Comparison of ENCODE assay signal across 23 mouse cellular contexts in the genomic region with DNA sequence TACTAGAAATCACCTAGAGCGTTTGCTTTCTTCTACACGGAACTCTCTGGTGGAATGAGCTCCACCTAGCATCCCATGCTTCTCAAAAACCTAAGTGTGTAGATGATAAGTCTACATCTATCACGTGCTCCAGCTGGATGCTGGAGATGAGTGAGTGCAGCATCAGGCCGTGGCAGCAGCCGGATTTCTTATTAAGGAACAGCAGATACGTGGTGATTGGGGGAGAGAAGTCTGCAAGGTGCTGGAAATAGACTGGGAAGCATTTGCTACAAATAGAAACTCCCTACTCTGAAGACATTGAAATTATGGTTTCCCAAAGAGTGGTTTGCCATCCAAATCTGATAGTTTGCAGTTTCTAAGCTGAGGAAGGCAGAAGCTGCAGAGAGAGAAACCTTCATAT.
DNase-seq lines count a peak whose midpoint lies in the region; ATAC-seq and TF ChIP-seq lines count a peak whose summit lies in the region.
"Had no signal": no experiment of that assay in that cellular context is flagged by ENCODE, and none has a peak within 500 bp of the region (broad histone marks: within the 10 kb centered on the region; RNA-seq: fewer than 3 reads in every experiment).

No protein-coding gene starts in this region.

- ATAC-seq in forebrain, postnatal 0 days = peak; percentile 60
- no peak for ATAC-seq in forebrain, embryonic 12.5 days (ENCODE audit: low FRiP score)
- ATAC-seq in hindbrain, embryonic 11.5 days (ENCODE audit: low FRiP score) = no peak
- ATAC-seq: CD4-positive, CD25-positive, alpha-beta regulatory T cell, adult 4 months; forebrain, embryonic 13.5 days; hindbrain, postnatal 0 days had no signal

- no peak overlapping the region for H3K4me3 ChIP-seq in forebrain, postnatal 0 days (ENCODE audit: low read depth, low read length)
- H3K4me3 ChIP-seq in forebrain, embryonic 12.5 days (replicated peaks) = no peak overlapping the region
- H3K4me3 ChIP-seq in left cerebral cortex, adult 2 months = no peak overlapping the region
- H3K4me3 ChIP-seq in hindbrain, embryonic 11.5 days (ENCODE audit: low read depth, low read length) = no peak overlapping the region
- H3K4me3 ChIP-seq in gastrocnemius, adult 2 months = no peak overlapping the region
- H3K4me3 ChIP-seq: embryonic facial prominence, embryonic 13.5 days; forebrain, embryonic 13.5 days; heart, embryonic 13.5 days; hindbrain, embryonic 13.5 days had no signal

- H3K27ac ChIP-seq in forebrain, postnatal 0 days (ENCODE audit: low read depth, low read length) = no peak overlapping the region
- H3K27ac ChIP-seq in forebrain, embryonic 12.5 days = no peak overlapping the region
- peak overlapping the region; percentile 24; the same call in 1 of the 2 replicates for H3K27ac ChIP-seq in left cerebral cortex, adult 2 months
- no peak overlapping the region for H3K27ac ChIP-seq in hindbrain, embryonic 11.5 days (ENCODE audit: low read depth, low read length)
- H3K27ac ChIP-seq in gastrocnemius, adult 2 months = no peak overlapping the region
- H3K27ac ChIP-seq: embryonic facial prominence, embryonic 13.5 days; forebrain, embryonic 13.5 days; heart, embryonic 13.5 days; hindbrain, embryonic 13.5 days; hindbrain, postnatal 0 days had no signal

- no peak overlapping the region for H3K9ac ChIP-seq in forebrain, postnatal 0 days
- H3K9ac ChIP-seq in forebrain, embryonic 12.5 days = no peak overlapping the region
- H3K9ac ChIP-seq in hindbrain, embryonic 11.5 days (ENCODE audit: low read depth, low read length) = no peak overlapping the region
- H3K9ac ChIP-seq: embryonic facial prominence, embryonic 13.5 days; forebrain, embryonic 13.5 days; heart, embryonic 13.5 days; hindbrain, embryonic 13.5 days had no signal

- WGBS in forebrain, postnatal 0 days = 74% methylated on average over 6 of the region's 6 CpGs
- WGBS in forebrain, embryonic 12.5 days = 84% methylated on average over 6 of the region's 6 CpGs
- WGBS in hindbrain, embryonic 11.5 days = 90% methylated on average over 6 of the region's 6 CpGs

- no peak overlapping the region for H3K4me2 ChIP-seq in forebrain, postnatal 0 days (ENCODE audit: low read depth)
- no peak overlapping the region for H3K4me2 ChIP-seq in forebrain, embryonic 12.5 days
- no peak overlapping the region for H3K4me2 ChIP-seq in hindbrain, embryonic 11.5 days (replicated peaks; ENCODE audit: low read depth, low read length)
- H3K4me2 ChIP-seq: embryonic facial prominence, embryonic 13.5 days; forebrain, embryonic 13.5 days; heart, embryonic 13.5 days; hindbrain, embryonic 13.5 days had no signal

- no peaks in the 10 kb centered on the region for H3K9me3 ChIP-seq in forebrain, postnatal 0 days (ENCODE audit: low read length)
- no peaks in the 10 kb centered on the region for H3K9me3 ChIP-seq in forebrain, embryonic 12.5 days
- no peaks in the 10 kb centered on the region for H3K9me3 ChIP-seq in hindbrain, embryonic 11.5 days (ENCODE audit: control insufficient read depth, low read length)
- H3K9me3 ChIP-seq: embryonic facial prominence, embryonic 13.5 days; forebrain, embryonic 13.5 days; heart, embryonic 13.5 days; hindbrain, embryonic 13.5 days had no signal

- intact Hi-C loops in left cerebral cortex, adult 2 months (cut with DNase I) = loop anchor here (5.0 kb wide), 1 partner anchor 207 kb away; no protein-coding TSS in a partner anchor
- intact Hi-C loops in gastrocnemius, adult 2 months (cut with DNase I) = no loop called here

- H3K4me1 ChIP-seq in forebrain, postnatal 0 days (ENCODE audit: insufficient read depth) = no peaks in the 10 kb centered on the region
- no peaks in the 10 kb centered on the region for H3K4me1 ChIP-seq in forebrain, embryonic 12.5 days
- H3K4me1 ChIP-seq in hindbrain, embryonic 11.5 days (replicated peaks; ENCODE audit: control insufficient read depth, insufficient read depth, low read length) = no peaks in the 10 kb centered on the region
- H3K4me1 ChIP-seq: embryonic facial prominence, embryonic 13.5 days; hindbrain, embryonic 13.5 days had no signal

- H3K27me3 ChIP-seq in forebrain, postnatal 0 days (ENCODE audit: insufficient read depth, low read length) = no peaks in the 10 kb centered on the region
- H3K27me3 ChIP-seq in forebrain, embryonic 12.5 days = no peaks in the 10 kb centered on the region
- no peaks in the 10 kb centered on the region for H3K27me3 ChIP-seq in hindbrain, embryonic 11.5 days (ENCODE audit: control insufficient read depth, insufficient read depth, low read length)
- H3K27me3 ChIP-seq: embryonic facial prominence, embryonic 13.5 days; forebrain, embryonic 13.5 days; heart, embryonic 13.5 days; hindbrain, embryonic 13.5 days had no signal

- no peak for TF ChIP-seq CTCF in forebrain, postnatal 0 days (IDR thresholded peaks at IDR 0.05; ENCODE audit: low read depth)
- TF ChIP-seq CTCF in left cerebral cortex, adult 2 months (IDR thresholded peaks at IDR 0.05) = no peak
- TF ChIP-seq CTCF in gastrocnemius, adult 2 months (IDR thresholded peaks at IDR 0.05) = no peak

- H3K36me3 ChIP-seq in forebrain, postnatal 0 days (ENCODE audit: insufficient read depth) = no peaks in the 10 kb centered on the region
- H3K36me3 ChIP-seq in forebrain, embryonic 12.5 days (replicated peaks) = no peaks in the 10 kb centered on the region
- no peaks in the 10 kb centered on the region for H3K36me3 ChIP-seq in hindbrain, embryonic 11.5 days (ENCODE audit: control insufficient read depth, insufficient read depth, low read length)
- H3K36me3 ChIP-seq: embryonic facial prominence, embryonic 13.5 days; G1E; heart, embryonic 13.5 days; hindbrain, embryonic 13.5 days had no signal

- peak; percentile 27 for DNase-seq in forebrain, postnatal 0 days
- no peak for DNase-seq in left cerebral cortex, adult 2 months (ENCODE audit: extremely low spot score in 1 of 2, low spot score in 2 of 2)
- no peak for DNase-seq in left cerebral cortex, adult 18-20 months (ENCODE audit: low spot score in 2 of 2)
- DNase-seq in frontal cortex, adult 2 months (ENCODE audit: extremely low spot score in 1 of 2, low spot score in 1 of 2) = peak; percentile 50 to 58
- DNase-seq in right cerebral cortex, postnatal 14 days = peak; percentile 24
- DNase-seq in hindbrain, embryonic 11.5 days (ENCODE audit: low spot score) = no peak
- no peak for DNase-seq in gastrocnemius, adult 2 months
- DNase-seq: adrenal gland, adult 8-10 months; adrenal gland, postnatal 36 days; B cell, adult 2 months; cerebellum, adult 18-20 months; cerebellum, adult 9-11 months; cerebellum, postnatal 36 days; gastrocnemius, postnatal 25 days; heart, postnatal 4 days had no signal

Comparison
In these comparisons a context has a peak if more than half of its experiments do, and no peak if none do; other contexts are left out.
1. DNase-seq: peak in forebrain, postnatal 0 days (single experiment), frontal cortex, adult 2 months (2 of 2) and right cerebral cortex, postnatal 14 days (single experiment); none in left cerebral cortex, adult 2 months (0 of 2), left cerebral cortex, adult 18-20 months (0 of 2), hindbrain, embryonic 11.5 days (single experiment) and gastrocnemius, adult 2 months (single experiment).